Mouse (Mus musculus) liver, embryonic 13.5 days (tissue): ENCODE data around the gene Adamts12. TPM values are rescaled to one million over a fixed set of nuclear protein-coding genes. Genes with fewer than 3 reads are reported as not detected.

Experiments
- ATAC-seq: fragments of 200-750 bp; cut with Nextera tagmentation; 2 replicates; pipeline ENCODE4 v1.8.0; 2017; ENCODE audit warnings: low read depth, mild to moderate bottlenecking, moderate number of reproducible peaks, moderate library complexity
- DNase-seq: peaks from one replicate; pipeline ENCODE4 v3.0.0; 2022
- H3K27ac ChIP-seq: fragments of 300-500 bp; sonication (generic); 2 replicates; pipeline ENCODE4 v1.5.1; 2015; ENCODE audit warnings: moderate library complexity, mild to moderate bottlenecking, inconsistent platforms
- H3K27me3 ChIP-seq: fragments of 300-500 bp; sonication (generic); 2 replicates; pipeline ENCODE4 v1.6.1; 2015; ENCODE audit warnings: mild to moderate bottlenecking, inconsistent platforms
- H3K36me3 ChIP-seq: fragments of 300-500 bp; sonication (generic); 2 replicates; pipeline ENCODE4 v1.6.1; 2015; ENCODE audit warnings: mild to moderate bottlenecking, inconsistent platforms
- H3K4me1 ChIP-seq: fragments of 300-500 bp; sonication (generic); replicated peaks from 2 replicates; pipeline ENCODE4 v1.6.1; 2015; ENCODE audit warnings: inconsistent platforms
- H3K4me2 ChIP-seq: fragments of 300-500 bp; sonication (generic); 2 replicates; pipeline ENCODE4 v1.6.1; 2015; ENCODE audit warnings: inconsistent platforms, mild to moderate bottlenecking, moderate library complexity
- H3K4me3 ChIP-seq: fragments of 300-500 bp; sonication (generic); replicated peaks from 2 replicates; pipeline ENCODE4 v1.5.1; 2015; ENCODE audit warnings: mild to moderate bottlenecking, inconsistent platforms
- H3K9ac ChIP-seq: fragments of 300-500 bp; sonication (generic); 2 replicates; pipeline ENCODE4 v1.6.1; 2015; ENCODE audit warnings: mild to moderate bottlenecking, inconsistent platforms
- H3K9me3 ChIP-seq: fragments of 300-500 bp; sonication (generic); replicated peaks from 2 replicates; pipeline ENCODE4 v1.6.1; 2016; ENCODE audit warnings: inconsistent platforms
- WGBS: fragments of 180-500 bp; shearing (Covaris S2); methylation state at CpG from one replicate; pipeline ENCODE4 v1.1.7; 2015; ENCODE audit not compliant: insufficient replicate concordance; 5-methylcytosine and 5-hydroxymethylcytosine counted together
- polyA plus RNA-seq: library from polyadenylated mRNA; unstranded; fragments of >200 nt; fragmentation: Nextera tagmentation; extraction: Ambion mirVana; gene quantifications from 2 replicates; pipeline ENCODE4 v1.2.1, GENCODE M21; 2015

Adamts12 gene
- polyA plus RNA-seq, 1 experiment from 2014 or later, result 0.20 TPM

GRCm38 (mm10) chr15:11380616-11381015 lies 316.0 kb downstream of the Adamts12 start:
- Histone ChIP-seq H3K9me3 (no peaks in the 10 kb centered on the region), H3K36me3 (peaks cover 37% of the 10 kb centered on the region), H3K4me3 (no peak overlapping the region), H3K9ac (no peak overlapping the region), H3K4me1 (no peaks in the 10 kb centered on the region), H3K27me3 (no peaks in the 10 kb centered on the region), H3K4me2 (no peak overlapping the region), H3K27ac (no peak overlapping the region)
- WGBS, result 65% methylated on average over 8 of the region's 8 CpGs
- DNase-seq, result no peak
- ATAC-seq, result no peak

GRCm38 (mm10) chr15:11382585-11382984 lies 318.0 kb downstream of the Adamts12 start:
- no peak for ATAC-seq
- WGBS, result 75% methylated on average over 12 of the region's 12 CpGs

GRCm38 (mm10) chr15:11383796-11384195 lies 319.2 kb downstream of the Adamts12 start:
- no peak for ATAC-seq
- no peak overlapping the region for H3K27ac ChIP-seq
- H3K27me3 ChIP-seq, result no peaks in the 10 kb centered on the region
- H3K4me1 ChIP-seq, result no peaks in the 10 kb centered on the region
- H3K9me3 ChIP-seq, result no peaks in the 10 kb centered on the region
- H3K4me2 ChIP-seq, result no peak overlapping the region
- peaks cover 69% of the 10 kb centered on the region for H3K36me3 ChIP-seq
- H3K9ac ChIP-seq, result no peak overlapping the region
- no peak for DNase-seq
- H3K4me3 ChIP-seq, result no peak overlapping the region
- 92% methylated on average over 21 of the region's 21 CpGs for WGBS

More at GRCm38 (mm10) chr15:11382585-11382984, 318.0 kb downstream of the Adamts12 start:
- Histone ChIP-seq H3K4me3 (no peak overlapping the region), H3K27ac (no peak overlapping the region), H3K9ac (no peak overlapping the region), H3K36me3 (peaks cover 57% of the 10 kb centered on the region), H3K9me3 (no peaks in the 10 kb centered on the region), H3K4me2 (no peak overlapping the region), H3K4me1 (no peaks in the 10 kb centered on the region), H3K27me3 (no peaks in the 10 kb centered on the region)
- no peak for DNase-seq

GRCm38 (mm10) chr15:11392903-11393302 lies 328.3 kb downstream of the Adamts12 start:
- Histone ChIP-seq H3K4me3 (no peak overlapping the region), H3K36me3 (peaks cover 93% of the 10 kb centered on the region), H3K27me3 (no peaks in the 10 kb centered on the region), H3K4me2 (no peak overlapping the region), H3K4me1 (peaks cover 6% of the 10 kb centered on the region), H3K27ac (no peak overlapping the region), H3K9ac (no peak overlapping the region), H3K9me3 (no peaks in the 10 kb centered on the region)
- WGBS, result 92% methylated on average over 16 of the region's 16 CpGs
- no peak for ATAC-seq
- no peak for DNase-seq

- Histone ChIP-seq H3K36me3 (peaks cover 58% of the 10 kb centered on the region), H3K4me1 (peaks cover 21% of the 10 kb centered on the region), H3K9ac (no peak overlapping the region), H3K9me3 (no peaks in the 10 kb centered on the region), H3K4me3 (no peak overlapping the region), H3K27me3 (no peaks in the 10 kb centered on the region), H3K4me2 (no peak overlapping the region), H3K27ac (no peak overlapping the region)
- WGBS, result 86% methylated on average over 6 of the region's 6 CpGs
- DNase-seq, result no peak
- no peak for ATAC-seq
Observed at GRCm38 (mm10) chr15:11396421-11396820, 331.8 kb downstream of the Adamts12 start.

Other genes starting within 250 kb of the Adamts12 start
- gene C1qtnf3, start 112.5 kb upstream of the Adamts12 start, polyA plus RNA-seq, result 0.43 and 0.46 TPM in 2 replicates
- gene Amacr, start 83.0 kb upstream of the Adamts12 start, polyA plus RNA-seq, result 14.0 and 16.3 TPM in 2 replicates
- 0.05 TPM in 1 of 2 replicates, not detected in the other for gene Slc45a2, start 64.1 kb upstream of the Adamts12 start, polyA plus RNA-seq
- gene Rxfp3, start 26.8 kb upstream of the Adamts12 start, polyA plus RNA-seq, result 0.09 TPM in 1 of 2 replicates, not detected in the other